Mouse (Mus musculus) thymus, adult 2 months (tissue): ENCODE data around the gene Rere.

Source experiments
- CTCF ChIP-seq: fragments of 200-500 bp; IDR thresholded peaks from 2 replicates; pipeline ENCODE4 v1.5.1; 2012; ENCODE audit warnings: mild to moderate bottlenecking, control low read depth, low read length, moderate library complexity, borderline replicate concordance; ENCODE audit not compliant: control insufficient read depth, poor library complexity, insufficient read depth; ENCODE audit errors: extremely low read depth
- POLR2A ChIP-seq: fragments of 200-500 bp; IDR thresholded peaks from 2 replicates; pipeline ENCODE4 v1.6.1; 2012; ENCODE audit warnings: mild to moderate bottlenecking, low read length, control low read depth, moderate library complexity; ENCODE audit not compliant: control insufficient read depth, poor library complexity, insufficient read depth; ENCODE audit errors: extremely low read depth

DNA sequence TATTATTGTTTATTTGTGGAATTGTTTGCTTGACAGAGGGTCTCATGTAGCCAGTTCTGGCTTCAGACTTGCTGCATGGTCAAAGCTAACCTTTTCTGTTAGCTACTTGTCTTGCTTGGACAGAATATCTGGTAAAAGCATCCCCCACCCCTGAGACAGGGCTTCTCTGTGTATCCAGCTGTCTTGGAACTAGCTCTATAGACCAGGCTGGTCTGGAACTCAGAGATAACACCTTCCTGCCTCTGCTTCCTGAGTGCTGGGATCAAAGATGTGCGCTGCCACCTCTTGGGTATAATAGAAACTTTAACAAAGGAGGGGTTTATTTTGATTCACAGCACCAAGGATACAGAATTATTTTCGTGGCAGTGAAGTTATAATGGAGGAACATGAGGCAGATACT, 304.4 kb downstream of the Rere start:
- TF ChIP-seq CTCF (no peak), POLR2A (no peak)
